Mouse (Mus musculus) olfactory bulb, adult 2 months (tissue): Measurements from ENCODE around the gene Iba57. TPM values are rescaled to one million over a fixed set of nuclear protein-coding genes. Genes with fewer than 3 reads are reported as not detected.

Source experiments
- H3K27ac ChIP-seq: fragments of 200-500 bp; 2 replicates; pipeline ENCODE4 v1.5.1; 2012; ENCODE audit warnings: low read depth, low read length; ENCODE audit not compliant: insufficient read depth
- H3K4me1 ChIP-seq: fragments of 200-500 bp; 2 replicates; pipeline ENCODE4 v1.6.1; 2012; ENCODE audit warnings: low read length; ENCODE audit not compliant: control insufficient read depth, insufficient read depth
- H3K4me3 ChIP-seq: fragments of 200-500 bp; 2 replicates; pipeline ENCODE4 v1.5.1; 2012; ENCODE audit warnings: mild to moderate bottlenecking, low read depth, low read length, moderate library complexity; ENCODE audit not compliant: insufficient read depth
- CTCF ChIP-seq: fragments of 200-500 bp; IDR thresholded peaks from 2 replicates; pipeline ENCODE4 v1.5.1; 2012; ENCODE audit warnings: low read depth, mild to moderate bottlenecking, low read length, moderate library complexity; ENCODE audit not compliant: insufficient read depth
- POLR2A ChIP-seq: fragments of 200-500 bp; IDR thresholded peaks from 2 replicates; pipeline ENCODE4 v1.6.1; 2012; ENCODE audit warnings: mild to moderate bottlenecking, low read depth, low read length, moderate library complexity; ENCODE audit not compliant: insufficient read depth
- WGBS: fragments of 180-500 bp; shearing (Covaris S2); methylation state at CpG from one replicate; pipeline ENCODE4 v1.1.7; 2018; 5-methylcytosine and 5-hydroxymethylcytosine counted together
- polyA plus RNA-seq: library from polyadenylated mRNA; stranded (reverse); fragments of >200 nt; gene quantifications from 2 replicates; pipeline ENCODE4 v1.2.4, GENCODE M21; 2012; ENCODE audit warnings: low replicate concordance; ENCODE audit not compliant: missing spikeins, insufficient read depth, insufficient read length

Iba57 gene
- polyA plus RNA-seq, 1 experiment = not detected

- Histone ChIP-seq H3K27ac (no peak overlapping the region), H3K4me3 (no peak overlapping the region), H3K4me1 (peaks cover 10% of the 10 kb centered on the region; the same call in 1 of the 2 replicates)
- 63% methylated on average over 5 of the region's 5 CpGs for WGBS
- TF ChIP-seq CTCF (no peak), POLR2A (no peak)
Measured at GRCm38 (mm10) chr11:59161398-59161797, 2.1 kb downstream of the Iba57 start.

- no peak overlapping the region for H3K4me3 ChIP-seq
- H3K4me1 ChIP-seq = peaks cover 10% of the 10 kb centered on the region; the same call in 1 of the 2 replicates
- TF ChIP-seq POLR2A (no peak), CTCF (no peak)
- no peak overlapping the region for H3K27ac ChIP-seq
- WGBS = 91% methylated on average over 4 of the region's 4 CpGs
Measured at GRCm38 (mm10) chr11:59159558-59159957, 4.0 kb downstream of the Iba57 start.

- H3K4me3 ChIP-seq = no peak overlapping the region
- H3K4me1 ChIP-seq = peaks cover 8% of the 10 kb centered on the region; the same call in 1 of the 2 replicates
- TF ChIP-seq CTCF (no peak), POLR2A (no peak)
- 92% methylated on average over 13 of the region's 13 CpGs for WGBS
- no peak overlapping the region for H3K27ac ChIP-seq
Measured at GRCm38 (mm10) chr11:59159099-59159498, 4.4 kb downstream of the Iba57 start.

- 83% methylated on average over 5 of the region's 5 CpGs for WGBS
- Histone ChIP-seq H3K27ac (no peak overlapping the region), H3K4me3 (no peak overlapping the region), H3K4me1 (no peaks in the 10 kb centered on the region)
- TF ChIP-seq CTCF = no peak
- no peak for TF ChIP-seq POLR2A
Measured at GRCm38 (mm10) chr11:59155900-59156299, 7.6 kb downstream of the Iba57 start.

GRCm38 (mm10) chr11:59154220-59154619 is 9.3 kb downstream of the Iba57 start:
- Histone ChIP-seq H3K4me1 (no peaks in the 10 kb centered on the region), H3K4me3 (no peak overlapping the region), H3K27ac (no peak overlapping the region)
- TF ChIP-seq CTCF (no peak), POLR2A (no peak)
- WGBS = 92% methylated on average over 7 of the region's 7 CpGs

- WGBS = 37% methylated on average over 3 of the region's 3 CpGs
- no peak overlapping the region for H3K4me3 ChIP-seq
- TF ChIP-seq CTCF = no peak
- no peak overlapping the region for H3K27ac ChIP-seq
- H3K4me1 ChIP-seq = no peaks in the 10 kb centered on the region
Measured at GRCm38 (mm10) chr11:59151729-59152128, 11.8 kb downstream of the Iba57 start.

- no peak overlapping the region for H3K4me3 ChIP-seq
- H3K4me1 ChIP-seq = no peaks in the 10 kb centered on the region
- 75% methylated on average over 3 of the region's 3 CpGs for WGBS
- H3K27ac ChIP-seq = no peak overlapping the region
- TF ChIP-seq POLR2A (no peak), CTCF (no peak)
Measured at GRCm38 (mm10) chr11:59149302-59149701, 14.2 kb downstream of the Iba57 start.

GRCm38 (mm10) chr11:59142962-59143361 is 20.6 kb downstream of the Iba57 start:
- H3K4me3 ChIP-seq = no peak overlapping the region
- no peak overlapping the region for H3K27ac ChIP-seq
- TF ChIP-seq CTCF (no peak), POLR2A (no peak)
- no peaks in the 10 kb centered on the region for H3K4me1 ChIP-seq
- WGBS = 80% methylated on average over 5 of the region's 5 CpGs

GRCm38 (mm10) chr11:59141772-59142370 is 21.7 kb downstream of the Iba57 start:
- 17% methylated on average over 14 of the region's 14 CpGs for WGBS
- H3K4me3 ChIP-seq = no peak overlapping the region
- no peak for TF ChIP-seq CTCF
- TF ChIP-seq POLR2A = no peak

More at GRCm38 (mm10) chr11:59141772-59142370, 21.7 kb downstream of the Iba57 start:
- Histone ChIP-seq H3K4me1 (no peaks in the 10 kb centered on the region), H3K27ac (no peak overlapping the region)
